Comparison of ENCODE assay signal across 8 mouse cellular contexts in genomic region chr2:146633329-146634070, GRCm38 (mm10).
DNase-seq lines count a peak whose midpoint lies in the region; ATAC-seq and TF ChIP-seq lines count a peak whose summit lies in the region.

No protein-coding gene starts in this region.

- no peaks in the 10 kb centered on the region for H3K79me2 ChIP-seq in CH12.LX (replicated peaks; ENCODE audit: control insufficient read depth, extremely low read depth, insufficient read depth, poor library complexity, severe bottlenecking)

- in situ Hi-C loops in CH12.LX (cut with MboI; ENCODE audit: low pct_ligation_motif_present, low pct_unique_long_range_greater_than_20kb, low sequenced_read_pairs) = no loop called here

- intact Hi-C loops in heart, postnatal 14 days (cut with DNase I) = loop anchor here (1.0 to 10.0 kb wide), 4 partner anchors 265 to 674 kb away; no protein-coding TSS in a partner anchor

- ATAC-seq in lung, embryonic 14.5 days (ENCODE audit: insufficient read depth) = peak; percentile 80

- WGBS in embryonic facial prominence, embryonic 10.5 days = 51% methylated on average over 16 of the region's 16 CpGs
- 48% methylated on average over 16 of the region's 16 CpGs for WGBS in lung, embryonic 14.5 days

- dilution Hi-C loops in CH12.LX (cut with MboI; ENCODE audit: extremely low pct_ligation_motif_present, extremely low pct_unique_long_range_greater_than_20kb, low sequenced_read_pairs) = no loop called here

- H3K27ac ChIP-seq in CH12.LX (ENCODE audit: insufficient read depth, low read depth) = no peak overlapping the region
- no peak overlapping the region for H3K27ac ChIP-seq in embryonic facial prominence, embryonic 10.5 days (replicated peaks)
- H3K27ac ChIP-seq in lung, embryonic 14.5 days (ENCODE audit: low read depth) = no peak overlapping the region

- no peak overlapping the region for H3K4me2 ChIP-seq in CH12.LX (ENCODE audit: insufficient read depth, low read depth, poor library complexity, severe bottlenecking)
- H3K4me2 ChIP-seq in lung, embryonic 14.5 days = no peak overlapping the region

- H3K9me3 ChIP-seq in CH12.LX (replicated peaks; ENCODE audit: low read length) = no peaks in the 10 kb centered on the region
- no peaks in the 10 kb centered on the region for H3K9me3 ChIP-seq in embryonic facial prominence, embryonic 10.5 days
- H3K9me3 ChIP-seq in lung, embryonic 14.5 days (ENCODE audit: low read depth, low read length) = no peaks in the 10 kb centered on the region

- no peak overlapping the region for H3K4me3 ChIP-seq in CH12.LX (replicated peaks in 1 of 3; ENCODE audit: low read depth in 2 of 3, low read length in 2 of 3, poor library complexity in 1 of 3)
- no peak overlapping the region for H3K4me3 ChIP-seq in embryonic facial prominence, embryonic 10.5 days
- H3K4me3 ChIP-seq in lung, embryonic 14.5 days (ENCODE audit: low read depth, low read length) = no peak overlapping the region

- TF ChIP-seq CTCF in CH12.LX (conservative IDR thresholded peaks at IDR 0.05 in 1 of 2, IDR thresholded peaks at IDR 0.05 in 1 of 2; ENCODE audit: low read depth in 2 of 2, low read length in 2 of 2) = peak; percentile 44 to 87; a peak in 3 of 4 replicates
- peak; percentile 73 for TF ChIP-seq CTCF in lung, embryonic 14.5 days (IDR thresholded peaks at IDR 0.05; ENCODE audit: low read depth)

- no peak for TF ChIP-seq POLR2A in CH12.LX (IDR thresholded peaks at IDR 0.05; ENCODE audit: low read depth, low read length)

- peak; percentile 87 for DNase-seq in CH12.LX (ENCODE audit: extremely low read depth)
- DNase-seq in adrenal gland, adult 18-20 months (ENCODE audit: low spot score in 2 of 2) = peak; percentile 49 to 52
- DNase-seq in embryonic facial prominence, embryonic 10.5 days (ENCODE audit: low spot score) = peak; percentile 77
- peak; percentile 42 to 75 for DNase-seq in heart, postnatal 14 days
- DNase-seq in kidney, postnatal 4 days = peak; percentile 71 to 75
- peak; percentile 93 for DNase-seq in lung, embryonic 14.5 days
- DNase-seq in retina, adult 2 months (ENCODE audit: low read depth, low spot score) = peak; percentile 53
- peak; percentile 50 for DNase-seq in urinary bladder, postnatal 25 days (ENCODE audit: low spot score)

- no peak overlapping the region for H3K9ac ChIP-seq in CH12.LX (ENCODE audit: insufficient read depth, low read depth)
- no peak overlapping the region for H3K9ac ChIP-seq in lung, embryonic 14.5 days

- peak; percentile 84 for TF ChIP-seq RAD21 in CH12.LX (IDR thresholded peaks at IDR 0.05; ENCODE audit: low read depth, low read length)

- no peaks in the 10 kb centered on the region for H3K27me3 ChIP-seq in CH12.LX (replicated peaks)
- H3K27me3 ChIP-seq in embryonic facial prominence, embryonic 10.5 days (replicated peaks; ENCODE audit: low read depth, poor library complexity, severe bottlenecking) = peaks cover 29% of the 10 kb centered on the region
- H3K27me3 ChIP-seq in lung, embryonic 14.5 days (ENCODE audit: insufficient read depth, low read length) = no peaks in the 10 kb centered on the region

- no peak for TF ChIP-seq EP300 in CH12.LX (IDR thresholded peaks at IDR 0.05; ENCODE audit: low read length)

- H3K36me3 ChIP-seq in CH12.LX (replicated peaks in 1 of 2; ENCODE audit: control insufficient read depth in 1 of 2, insufficient read depth in 1 of 2, low read length in 1 of 2) = no peaks in the 10 kb centered on the region
- H3K36me3 ChIP-seq in embryonic facial prominence, embryonic 10.5 days (replicated peaks) = no peaks in the 10 kb centered on the region
- H3K36me3 ChIP-seq in lung, embryonic 14.5 days (ENCODE audit: insufficient read depth) = no peaks in the 10 kb centered on the region

- H3K4me1 ChIP-seq in CH12.LX (ENCODE audit: control insufficient read depth in 1 of 2, insufficient read depth in 2 of 2) = peaks cover 0 to 17% of the 10 kb centered on the region in 2 experiments; a peak in 2 of 4 replicates
- H3K4me1 ChIP-seq in embryonic facial prominence, embryonic 10.5 days = no peaks in the 10 kb centered on the region
- H3K4me1 ChIP-seq in lung, embryonic 14.5 days (ENCODE audit: insufficient read depth) = no peaks in the 10 kb centered on the region

TF ChIP-seq in CH12.LX, 34 proteins besides CTCF, POLR2A, EP300 and RAD21:
- TF ChIP-seq ZC3H11A (IDR thresholded peaks at IDR 0.05; ENCODE audit: low read depth, low read length) = peak; percentile 57
- TF ChIP-seq RCOR1 (conservative IDR thresholded peaks at IDR 0.05; ENCODE audit: low read depth, low read length) = no peak
- no peak for TF ChIP-seq MXI1 (IDR thresholded peaks at IDR 0.05; ENCODE audit: low read depth, low read length)
- TF ChIP-seq SMC3 (IDR thresholded peaks at IDR 0.05; ENCODE audit: low read depth, low read length) = peak; percentile 86
- TF ChIP-seq ELF1 (IDR thresholded peaks at IDR 0.05; ENCODE audit: low read depth, low read length) = peak; percentile 67
- TF ChIP-seq MEF2A (IDR thresholded peaks at IDR 0.05; ENCODE audit: borderline replicate concordance, low read depth, low read length) = no peak
- TF ChIP-seq ZMIZ1 (IDR thresholded peaks at IDR 0.05; ENCODE audit: low read depth, low read length) = no peak
- no peak for TF ChIP-seq BHLHE40 (IDR thresholded peaks at IDR 0.05; ENCODE audit: low read depth, low read length)
TF ChIP-seq in CH12.LX: peak in this region for 3.
